Mouse (Mus musculus): ENCODE measurements around the gene Nbeal2. TPM values are rescaled to one million over a fixed set of nuclear protein-coding genes. Genes with fewer than 3 reads are reported as not detected.

The Nbeal2 gene
- polyA plus RNA-seq, 1 experiment from 2014 or later = 1.1 TPM

GRCm38 (mm10) chr9:110657474-110658078, 3.6 kb upstream of the Nbeal2 start:
- Histone ChIP-seq H3K27ac (no peak overlapping the region), H3K36me3 (peaks cover 10% of the 10 kb centered on the region; the same call in 1 of the 2 replicates), H3K4me2 (peak overlapping the region; percentile 69), H3K27me3 (peaks cover 17% of the 10 kb centered on the region), H3K4me1 (replicated peaks) (peaks cover 28% of the 10 kb centered on the region), H3K4me3 (replicated peaks) (peak overlapping the region; percentile 67), H3K9me3 (no peaks in the 10 kb centered on the region), H3K9ac (replicated peaks) (peak overlapping the region; percentile 73)
- no peak for ATAC-seq (ENCODE audit: insufficient number of reproducible peaks, insufficient read depth, low FRiP score, low TSS enrichment, low read depth)
- 80% methylated on average over 13 of the region's 13 CpGs for WGBS

- Histone ChIP-seq H3K27ac (peak within 1 kb of the TSS; percentile 83), H3K9me3 (no peaks in the 10 kb centered on the region), H3K4me3 (replicated peaks) (peak within 1 kb of the TSS; percentile 67), H3K27me3 (peaks cover 28% of the 10 kb centered on the region), H3K36me3 (0 out of 2 replicates have a peak, but pooled peaks cover 5% of the 10 kb centered on the region), H3K4me2 (peak within 1 kb of the TSS; percentile 69), H3K9ac (replicated peaks) (peak within 1 kb of the TSS; percentile 73), H3K4me1 (replicated peaks) (peaks cover 32% of the 10 kb centered on the region)
- WGBS = under 1% methylated on average over 52 of the region's 52 CpGs
- ATAC-seq (ENCODE audit: insufficient number of reproducible peaks, insufficient read depth, low FRiP score, low TSS enrichment, low read depth) = peak; percentile 96
Measured at GRCm38 (mm10) chr9:110656249-110657221, 2.6 kb upstream of the Nbeal2 start, which contains the start of gene Ccdc12. Ccdc12 (plus strand) TSS chr9:110656503.

- Histone ChIP-seq H3K36me3 (0 out of 2 replicates have a peak, but pooled peaks cover 5% of the 10 kb centered on the region), H3K9me3 (no peaks in the 10 kb centered on the region), H3K9ac (replicated peaks) (no peak overlapping the region), H3K4me2 (peak overlapping the region; percentile 69), H3K4me1 (replicated peaks) (peaks cover 32% of the 10 kb centered on the region), H3K4me3 (replicated peaks) (peak overlapping the region; percentile 67), H3K27ac (0 out of 2 replicates have a peak overlapping the region, but pooled peaks have one; percentile 19), H3K27me3 (peaks cover 37% of the 10 kb centered on the region)
- 81% methylated on average over 10 of the region's 10 CpGs for WGBS
- no peak for ATAC-seq (ENCODE audit: insufficient number of reproducible peaks, insufficient read depth, low FRiP score, low TSS enrichment, low read depth)
Measured at GRCm38 (mm10) chr9:110655651-110656007, 1.7 kb upstream of the Nbeal2 start.

- no peak for ATAC-seq (ENCODE audit: insufficient number of reproducible peaks, insufficient read depth, low FRiP score, low TSS enrichment, low read depth)
- Histone ChIP-seq H3K4me1 (replicated peaks) (peaks cover 32% of the 10 kb centered on the region), H3K9ac (replicated peaks) (no peak overlapping the region), H3K4me3 (replicated peaks) (peak overlapping the region; percentile 67; the same call in 1 of the 2 replicates), H3K36me3 (0 out of 2 replicates have a peak, but pooled peaks cover 5% of the 10 kb centered on the region), H3K9me3 (no peaks in the 10 kb centered on the region), H3K27me3 (peaks cover 41% of the 10 kb centered on the region), H3K4me2 (peak overlapping the region; percentile 99), H3K27ac (no peak overlapping the region)
- 82% methylated on average over 19 of the region's 19 CpGs for WGBS
Measured at GRCm38 (mm10) chr9:110654726-110655650, 1.0 kb upstream of the Nbeal2 start.

- Histone ChIP-seq H3K9me3 (no peaks in the 10 kb centered on the region), H3K4me2 (peak overlapping the region; percentile 99), H3K27me3 (peaks cover 41% of the 10 kb centered on the region), H3K4me1 (replicated peaks) (peaks cover 32% of the 10 kb centered on the region), H3K4me3 (replicated peaks) (peak overlapping the region; percentile 67), H3K36me3 (no peaks in the 10 kb centered on the region), H3K9ac (replicated peaks) (peak overlapping the region; percentile 60), H3K27ac (no peak overlapping the region)
- ATAC-seq (ENCODE audit: insufficient number of reproducible peaks, insufficient read depth, low FRiP score, low TSS enrichment, low read depth) = no peak
- 24% methylated on average over 14 of the region's 14 CpGs for WGBS
Measured at GRCm38 (mm10) chr9:110652963-110653654, 852 bp downstream of the Nbeal2 start.

GRCm38 (mm10) chr9:110651931-110652722, 1.8 kb downstream of the Nbeal2 start:
- H3K9me3 ChIP-seq = no peaks in the 10 kb centered on the region
- peaks cover 41% of the 10 kb centered on the region for H3K27me3 ChIP-seq
- WGBS = 22% methylated on average over 13 of the region's 13 CpGs
- no peaks in the 10 kb centered on the region for H3K36me3 ChIP-seq
- H3K4me2 ChIP-seq = peak overlapping the region; percentile 99
- H3K4me1 ChIP-seq (replicated peaks) = peaks cover 27% of the 10 kb centered on the region
- no peak for ATAC-seq (ENCODE audit: insufficient number of reproducible peaks, insufficient read depth, low FRiP score, low TSS enrichment, low read depth)
- peak overlapping the region; percentile 67; the same call in 1 of the 2 replicates for H3K4me3 ChIP-seq (replicated peaks)
- H3K9ac ChIP-seq (replicated peaks) = no peak overlapping the region
- H3K27ac ChIP-seq = no peak overlapping the region

- ATAC-seq (ENCODE audit: insufficient number of reproducible peaks, insufficient read depth, low FRiP score, low TSS enrichment, low read depth) = no peak
Measured at GRCm38 (mm10) chr9:110649775-110650174, 4.2 kb downstream of the Nbeal2 start.

GRCm38 (mm10) chr9:110645219-110645618, 8.7 kb downstream of the Nbeal2 start:
- WGBS = 78% methylated on average over 9 of the region's 9 CpGs
- Histone ChIP-seq H3K9me3 (no peaks in the 10 kb centered on the region), H3K27me3 (0 out of 2 replicates have a peak, but pooled peaks cover under 1% of the 10 kb centered on the region), H3K4me2 (no peak overlapping the region), H3K27ac (no peak overlapping the region), H3K9ac (replicated peaks) (no peak overlapping the region), H3K36me3 (no peaks in the 10 kb centered on the region), H3K4me1 (replicated peaks) (no peaks in the 10 kb centered on the region), H3K4me3 (replicated peaks) (no peak overlapping the region)
- ATAC-seq (ENCODE audit: insufficient number of reproducible peaks, insufficient read depth, low FRiP score, low TSS enrichment, low read depth) = no peak

More at GRCm38 (mm10) chr9:110649775-110650174, 4.2 kb downstream of the Nbeal2 start:
- Histone ChIP-seq H3K9me3 (no peaks in the 10 kb centered on the region), H3K4me2 (no peak overlapping the region), H3K27ac (no peak overlapping the region), H3K36me3 (no peaks in the 10 kb centered on the region), H3K9ac (replicated peaks) (no peak overlapping the region), H3K4me3 (replicated peaks) (no peak overlapping the region), H3K27me3 (peaks cover 41% of the 10 kb centered on the region), H3K4me1 (replicated peaks) (peaks cover 21% of the 10 kb centered on the region)

GRCm38 (mm10) chr9:110644295-110644694, 9.7 kb downstream of the Nbeal2 start:
- Histone ChIP-seq H3K9me3 (no peaks in the 10 kb centered on the region), H3K9ac (replicated peaks) (no peak overlapping the region), H3K36me3 (no peaks in the 10 kb centered on the region), H3K4me3 (replicated peaks) (no peak overlapping the region), H3K27ac (no peak overlapping the region), H3K4me2 (no peak overlapping the region), H3K27me3 (no peaks in the 10 kb centered on the region), H3K4me1 (replicated peaks) (no peaks in the 10 kb centered on the region)
- WGBS = 82% methylated on average over 10 of the region's 10 CpGs
- ATAC-seq (ENCODE audit: insufficient number of reproducible peaks, insufficient read depth, low FRiP score, low TSS enrichment, low read depth) = no peak

Data from limb, embryonic 12.5 days (tissue).